ENCODE assay signal across 16 mouse cellular contexts in genomic region chr11:79713678-79714077, GRCm38 (mm10).
DNase-seq lines count a peak whose midpoint lies in the region; ATAC-seq and TF ChIP-seq lines count a peak whose summit lies in the region.
"Had no signal": no experiment of that assay in that cellular context is flagged by ENCODE, and none has a peak within 500 bp of the region (broad histone marks: within the 10 kb centered on the region; RNA-seq: fewer than 3 reads in every experiment).

No protein-coding gene starts in this region.

- no peaks in the 10 kb centered on the region for H3K36me3 ChIP-seq in midbrain, embryonic 10.5 days
- no peaks in the 10 kb centered on the region for H3K36me3 ChIP-seq in midbrain, embryonic 13.5 days
- H3K36me3 ChIP-seq in intestine, embryonic 16.5 days (ENCODE audit: control insufficient read depth, insufficient read depth, low read length): no peaks in the 10 kb centered on the region
- no peaks in the 10 kb centered on the region for H3K36me3 ChIP-seq in stomach, postnatal 0 days (ENCODE audit: control insufficient read depth, insufficient read depth, low read length)
- H3K36me3 ChIP-seq: heart, embryonic 12.5 days; hindbrain, embryonic 15.5 days had no signal

- H3K27me3 ChIP-seq in midbrain, embryonic 10.5 days (ENCODE audit: low read depth, poor library complexity, severe bottlenecking): peaks cover 55% of the 10 kb centered on the region
- H3K27me3 ChIP-seq in midbrain, embryonic 13.5 days: peaks cover 59% of the 10 kb centered on the region
- H3K27me3 ChIP-seq in intestine, embryonic 16.5 days (replicated peaks; ENCODE audit: control insufficient read depth, insufficient read depth, low read length): no peaks in the 10 kb centered on the region; the same call in 1 of the 2 replicates
- H3K27me3 ChIP-seq in stomach, postnatal 0 days (ENCODE audit: control insufficient read depth, insufficient read depth, low read length): no peaks in the 10 kb centered on the region

- peak overlapping the region; percentile 79 for H3K4me3 ChIP-seq in midbrain, embryonic 10.5 days
- H3K4me3 ChIP-seq in midbrain, embryonic 13.5 days (replicated peaks): no peak overlapping the region
- H3K4me3 ChIP-seq in intestine, embryonic 16.5 days (ENCODE audit: low read length): peak overlapping the region; percentile 76
- peak overlapping the region; percentile 77 for H3K4me3 ChIP-seq in stomach, postnatal 0 days (ENCODE audit: low read depth, low read length)
- H3K4me3 ChIP-seq: heart, embryonic 12.5 days; hindbrain, embryonic 15.5 days had no signal

- whole genome bisulfite sequencing in midbrain, embryonic 10.5 days: 63% methylated on average over 4 of the region's 4 CpGs
- WGBS in midbrain, embryonic 13.5 days: 56% methylated on average over 4 of the region's 4 CpGs
- WGBS in intestine, embryonic 16.5 days: 33% methylated on average over 4 of the region's 4 CpGs
- 18% methylated on average over 4 of the region's 4 CpGs for WGBS in stomach, postnatal 0 days

- no peak for TF ChIP-seq CTCF in stomach, postnatal 0 days (IDR thresholded peaks at IDR 0.05; ENCODE audit: low read depth)

- TF ChIP-seq EP300 in stomach, postnatal 0 days (optimal IDR thresholded peaks at IDR 0.05): no peak

- no peak for ATAC-seq in midbrain, embryonic 13.5 days
- ATAC-seq in intestine, embryonic 16.5 days: no peak
- ATAC-seq in stomach, postnatal 0 days (ENCODE audit: low FRiP score, low TSS enrichment): no peak
- ATAC-seq: forebrain, embryonic 16.5 days had no signal

- no peaks in the 10 kb centered on the region for H3K9me3 ChIP-seq in midbrain, embryonic 10.5 days (replicated peaks)
- no peaks in the 10 kb centered on the region for H3K9me3 ChIP-seq in midbrain, embryonic 13.5 days
- H3K9me3 ChIP-seq in intestine, embryonic 16.5 days (ENCODE audit: control insufficient read depth, low read length): no peaks in the 10 kb centered on the region
- no peaks in the 10 kb centered on the region for H3K9me3 ChIP-seq in stomach, postnatal 0 days (ENCODE audit: control insufficient read depth, low read length)
- H3K9me3 ChIP-seq: heart, embryonic 12.5 days; hindbrain, embryonic 15.5 days had no signal

- H3K4me2 ChIP-seq in midbrain, embryonic 13.5 days (replicated peaks): no peak overlapping the region
- H3K4me2 ChIP-seq in intestine, embryonic 16.5 days (ENCODE audit: low read depth, low read length): peak overlapping the region; percentile 99
- peak overlapping the region; percentile 98 for H3K4me2 ChIP-seq in stomach, postnatal 0 days (replicated peaks; ENCODE audit: low read depth)
- H3K4me2 ChIP-seq: heart, embryonic 12.5 days had no signal

- H3K9ac ChIP-seq in midbrain, embryonic 13.5 days (replicated peaks): no peak overlapping the region
- peak overlapping the region; percentile 89; the same call in 1 of the 2 replicates for H3K9ac ChIP-seq in intestine, embryonic 16.5 days (ENCODE audit: low read depth, low read length)
- H3K9ac ChIP-seq in stomach, postnatal 0 days (ENCODE audit: low read length): peak overlapping the region; percentile 86; the same call in 1 of the 2 replicates
- H3K9ac ChIP-seq: heart, embryonic 12.5 days; hindbrain, embryonic 15.5 days had no signal

- peak; percentile 51 for DNase-seq in kidney, adult 9 months
- no peak for DNase-seq in kidney, postnatal 36 days
- no peak for DNase-seq in midbrain, embryonic 10.5 days (ENCODE audit: low spot score)
- DNase-seq in stomach, postnatal 0 days (ENCODE audit: low spot score): peak; percentile 36
- DNase-seq in cerebellum, postnatal 4 days (ENCODE audit: low spot score in 2 of 2): no peak
- DNase-seq: adrenal gland, postnatal 14 days; cerebellum, postnatal 25 days; gastrocnemius, postnatal 25 days; lung, postnatal 10 days; right cerebral cortex, postnatal 14 days; thymus, postnatal 4 days had no signal

- H3K4me1 ChIP-seq in midbrain, embryonic 10.5 days: peaks cover 70% of the 10 kb centered on the region
- H3K4me1 ChIP-seq in midbrain, embryonic 13.5 days (replicated peaks): peaks cover 32% of the 10 kb centered on the region
- H3K4me1 ChIP-seq in intestine, embryonic 16.5 days (ENCODE audit: control insufficient read depth, insufficient read depth, low read length): peaks cover 44% of the 10 kb centered on the region
- H3K4me1 ChIP-seq in stomach, postnatal 0 days (replicated peaks; ENCODE audit: control insufficient read depth, insufficient read depth): peaks cover 18% of the 10 kb centered on the region

- H3K27ac ChIP-seq in midbrain, embryonic 10.5 days (replicated peaks): no peak overlapping the region
- H3K27ac ChIP-seq in midbrain, embryonic 13.5 days: no peak overlapping the region
- H3K27ac ChIP-seq in intestine, embryonic 16.5 days (ENCODE audit: low read length): peak overlapping the region; percentile 58
- peak overlapping the region; percentile 67 for H3K27ac ChIP-seq in stomach, postnatal 0 days (replicated peaks)
- H3K27ac ChIP-seq: hindbrain, embryonic 15.5 days had no signal

Comparison
In these comparisons a context has a peak if more than half of its experiments do, and no peak if none do; other contexts are left out.
1. DNase-seq: peak in kidney, adult 9 months (single experiment) and stomach, postnatal 0 days (single experiment); none in kidney, postnatal 36 days (0 of 2), midbrain, embryonic 10.5 days (single experiment) and cerebellum, postnatal 4 days (0 of 2).
2. H3K27ac ChIP-seq: peak in intestine, embryonic 16.5 days (single experiment) and stomach, postnatal 0 days (single experiment); none in midbrain, embryonic 10.5 days (single experiment) and midbrain, embryonic 13.5 days (single experiment).